Mouse (Mus musculus) E14TG2a.4 (cell line): ENCODE data around the gene Trim62.

Experiments used
- CTCF ChIP-seq: conservative IDR thresholded peaks from 2 replicates; pipeline ENCODE4 v1.5.1; 2014; ENCODE audit warnings: low read length
- NANOG ChIP-seq: IDR thresholded peaks from 2 replicates; pipeline ENCODE4 v1.6.1; 2014; ENCODE audit warnings: borderline replicate concordance, low read length, mixed read lengths
- POU5F1 ChIP-seq: IDR thresholded peaks from 2 replicates; pipeline ENCODE4 v1.6.1; 2014; ENCODE audit warnings: low read length, borderline replicate concordance

- TF ChIP-seq CTCF (no peak), POU5F1 (no peak), NANOG (no peak)
These were observed 21.9 kb downstream of the Trim62 start for GRCm38 (mm10) chr4:128905251-128905650.
